Mouse (Mus musculus) right cerebral cortex, adult 18-20 months (tissue): ENCODE results near the gene Tbc1d2b.

Experiments used
- DNase-seq: peaks from one replicate; pipeline ENCODE4 v3.0.0; 2022; ENCODE audit warnings: mixed read lengths

Gene Tbc1d2b

DNA sequence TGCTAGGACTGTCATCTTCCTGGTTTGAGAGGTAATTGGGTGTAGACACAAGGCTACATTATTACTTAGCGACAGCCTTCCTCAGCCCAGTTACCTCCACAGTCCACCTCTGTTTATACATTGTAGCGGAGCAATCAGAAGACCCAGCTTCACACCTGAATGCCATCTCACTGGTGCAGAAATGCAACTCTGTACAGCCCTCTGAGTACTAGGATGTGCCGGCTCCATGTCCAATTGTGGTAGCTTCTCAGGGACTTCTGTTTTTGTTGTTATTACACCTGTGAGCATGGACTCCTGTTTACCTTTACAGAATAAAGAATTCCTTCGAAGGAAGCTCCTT, 7.3 kb downstream of the Tbc1d2b start:
- no peak for DNase-seq

DNA sequence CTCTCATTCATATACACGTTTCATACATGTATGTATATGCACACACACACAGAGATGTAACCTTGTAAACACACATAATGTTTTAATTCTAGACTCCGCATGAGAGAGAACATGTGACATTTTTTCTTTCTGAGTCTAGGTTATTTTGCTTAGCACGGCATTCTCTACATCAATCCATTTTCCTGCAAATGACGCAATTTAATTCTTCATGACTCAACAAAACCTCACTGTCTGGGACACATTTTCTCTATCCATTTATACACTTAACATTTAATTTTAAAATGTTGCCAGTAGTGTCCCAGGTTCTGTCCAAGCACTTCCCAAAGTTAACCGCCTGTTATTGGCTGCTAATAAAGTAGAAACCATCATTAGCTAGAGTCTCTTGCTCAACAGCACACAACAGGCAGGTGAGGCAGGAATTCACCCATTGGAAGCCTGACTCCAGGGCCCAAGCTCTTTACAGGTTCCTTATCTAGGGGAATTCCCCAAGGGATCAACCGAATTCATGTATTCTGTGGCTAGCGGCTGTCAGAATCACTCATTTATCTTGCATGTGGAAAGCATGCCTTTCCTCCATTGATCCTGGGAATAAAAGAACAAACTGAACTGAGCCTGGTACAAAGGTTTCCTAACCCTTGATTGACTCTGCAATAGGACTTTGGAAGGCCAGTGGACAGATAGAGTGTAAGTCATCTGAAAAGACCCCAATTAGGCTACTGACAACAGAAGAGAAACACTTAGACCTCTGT, 7.8 kb downstream of the Tbc1d2b start:
- no peak for DNase-seq

DNA sequence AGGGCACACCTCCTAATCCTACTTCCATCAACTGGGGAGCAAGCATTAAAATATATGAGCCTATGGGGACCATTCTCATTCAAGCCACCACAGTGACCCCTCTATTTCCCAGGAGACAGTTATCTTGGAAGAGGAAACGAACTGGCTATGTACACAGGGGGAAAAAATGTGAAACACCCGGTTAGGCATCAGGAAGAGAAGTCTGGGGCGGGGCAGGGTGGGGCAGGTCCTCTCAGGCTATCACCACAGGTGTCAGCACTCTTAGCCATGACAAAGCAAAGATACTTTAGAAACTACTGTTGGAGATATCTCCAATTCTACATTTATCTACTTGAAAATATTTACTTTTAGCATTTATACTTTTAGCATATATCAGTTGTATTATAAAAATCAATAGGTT, 8.5 kb downstream of the Tbc1d2b start:
- no peak for DNase-seq

- DNase-seq = no peak
Measured at GRCm38 (mm10) chr9:90260600-90261375, 9.8 kb downstream of the Tbc1d2b start.

- no peak for DNase-seq
Measured at GRCm38 (mm10) chr9:90260079-90260478, 10.5 kb downstream of the Tbc1d2b start.

DNA sequence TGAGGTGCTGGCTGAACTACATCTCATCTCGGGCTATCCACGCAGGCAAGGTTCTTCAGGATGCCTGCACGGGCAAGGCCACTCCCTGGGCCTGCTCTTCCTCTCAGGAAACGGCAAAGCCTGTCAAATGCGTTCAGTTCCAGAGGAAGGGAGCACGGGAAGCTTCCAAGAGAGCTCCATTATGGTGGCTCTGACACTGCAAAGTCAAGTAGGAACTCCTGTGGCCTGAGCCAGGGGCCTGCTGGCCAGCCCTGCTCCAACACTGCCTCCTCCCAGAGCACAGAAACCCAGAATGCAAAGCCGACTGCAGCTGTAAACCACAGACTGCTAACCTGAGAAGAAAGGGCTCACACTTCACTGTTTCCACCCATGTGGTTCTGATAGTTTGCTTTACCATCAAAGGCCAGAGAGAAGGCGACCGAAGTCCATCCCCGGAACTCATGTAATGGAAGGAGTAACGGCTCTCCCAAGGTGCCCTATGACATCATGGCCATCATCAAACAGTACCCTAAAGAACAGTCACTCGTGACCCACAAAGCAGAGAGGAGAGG, 11.1 kb downstream of the Tbc1d2b start:
- DNase-seq = no peak

- no peak for DNase-seq
Measured at GRCm38 (mm10) chr9:90257754-90258531, 12.7 kb downstream of the Tbc1d2b start.

- DNase-seq = no peak
Measured at GRCm38 (mm10) chr9:90257220-90257619, 13.4 kb downstream of the Tbc1d2b start.

- DNase-seq = no peak
Measured at GRCm38 (mm10) chr9:90255844-90256405, 14.7 kb downstream of the Tbc1d2b start.

DNA sequence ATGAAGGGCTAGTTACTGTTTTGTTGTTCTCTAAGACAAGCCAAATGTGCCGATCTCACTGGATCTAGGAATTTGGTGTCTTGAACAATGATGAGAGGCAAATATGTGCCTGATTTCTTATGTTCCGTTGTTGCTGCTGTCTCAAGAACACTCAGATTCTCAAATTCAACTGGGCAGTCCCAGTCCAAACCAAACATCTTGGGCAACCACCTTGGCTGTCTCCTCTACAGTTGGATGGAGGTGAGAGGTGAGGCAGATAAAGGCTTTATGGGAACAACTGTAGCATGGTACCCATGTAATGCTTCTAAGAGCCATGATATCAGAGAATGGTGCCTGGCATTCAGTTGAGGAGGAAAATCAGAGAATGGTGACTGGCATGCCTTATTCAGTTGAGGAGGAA, 17.4 kb downstream of the Tbc1d2b start:
- DNase-seq = no peak

- no peak for DNase-seq
Measured at GRCm38 (mm10) chr9:90250964-90251750, 19.4 kb downstream of the Tbc1d2b start.

DNA sequence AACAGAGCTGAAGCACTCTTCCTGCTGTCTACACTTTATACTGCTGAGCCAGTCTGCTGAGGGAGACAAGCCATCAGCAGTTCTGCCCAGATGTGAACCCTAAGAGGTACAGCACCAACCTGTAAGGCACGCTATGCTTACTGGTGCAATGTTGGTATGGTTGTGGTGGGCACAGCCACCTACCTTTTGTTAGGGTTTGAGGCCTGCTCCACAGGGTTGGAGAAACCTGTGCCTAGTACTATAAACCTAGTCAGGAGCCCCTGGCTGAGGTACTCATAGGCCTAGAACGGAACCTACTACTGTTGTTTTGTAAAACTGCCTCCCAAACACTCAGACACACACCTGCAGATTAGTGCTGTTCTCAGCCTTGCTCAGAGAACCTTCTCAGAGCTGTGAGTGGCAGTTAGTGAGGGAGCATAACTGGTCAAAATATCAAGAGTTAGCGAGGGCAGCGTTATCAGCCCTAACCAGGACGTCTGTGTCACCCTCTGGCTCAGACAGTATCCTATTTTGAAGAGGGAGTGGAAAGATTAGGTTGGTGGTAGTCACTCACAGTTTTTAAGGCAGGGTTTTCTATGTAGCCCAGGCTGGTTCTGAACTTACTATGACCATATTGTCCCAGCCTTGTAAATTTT, 20.3 kb downstream of the Tbc1d2b start:
- DNase-seq = no peak

GRCm38 (mm10) chr9:90249036-90249435, 21.6 kb downstream of the Tbc1d2b start:
- no peak for DNase-seq

GRCm38 (mm10) chr9:90248326-90248725, 22.3 kb downstream of the Tbc1d2b start:
- DNase-seq = no peak

GRCm38 (mm10) chr9:90247316-90247715, 23.3 kb downstream of the Tbc1d2b start:
- DNase-seq = no peak

DNA sequence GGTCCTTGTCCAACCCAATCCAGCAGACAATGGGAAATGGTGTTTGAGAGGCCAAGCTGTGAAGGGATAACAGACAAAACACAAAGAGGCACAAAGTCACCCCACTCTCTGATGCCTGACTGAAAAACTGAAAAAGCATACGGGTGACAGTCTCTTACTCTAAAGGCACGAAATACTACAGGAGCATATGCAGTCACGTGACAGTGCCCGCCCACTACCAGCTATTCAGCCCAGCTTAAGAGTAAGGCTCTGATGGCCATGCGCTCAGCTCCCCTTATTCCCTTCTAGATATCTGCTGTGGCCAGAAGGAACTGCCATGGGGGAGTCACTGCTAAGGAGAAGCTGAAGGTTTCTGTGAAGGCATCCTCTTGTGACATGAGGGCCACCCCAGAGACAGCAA, 24.8 kb downstream of the Tbc1d2b start:
- DNase-seq = no peak

DNA sequence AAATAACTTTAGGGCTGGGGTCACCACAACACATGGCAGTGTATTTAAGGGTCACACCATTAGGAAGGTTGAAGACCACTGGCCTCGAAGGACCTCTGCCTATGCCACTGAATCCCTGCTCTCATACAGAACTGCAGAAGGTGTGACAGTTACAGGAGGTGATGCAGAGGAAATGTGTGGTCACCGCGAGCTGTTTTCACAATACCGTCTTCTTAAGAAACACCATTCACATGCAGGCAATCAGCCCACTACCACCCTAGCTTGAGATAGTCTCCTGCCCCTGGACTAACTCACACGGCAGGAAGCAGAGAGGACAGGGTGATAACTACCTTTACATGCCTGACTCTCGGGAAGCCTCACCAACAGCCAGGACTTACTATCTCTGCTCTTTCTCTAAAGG, 25.4 kb downstream of the Tbc1d2b start:
- DNase-seq = no peak

- DNase-seq = no peak
Measured at GRCm38 (mm10) chr9:90244301-90245151, 26.1 kb downstream of the Tbc1d2b start.

GRCm38 (mm10) chr9:90242855-90243254, 27.7 kb downstream of the Tbc1d2b start:
- no peak for DNase-seq

GRCm38 (mm10) chr9:90242291-90242690, 28.3 kb downstream of the Tbc1d2b start:
- DNase-seq = no peak

- no peak for DNase-seq
Measured at GRCm38 (mm10) chr9:90241618-90242017, 29.0 kb downstream of the Tbc1d2b start.
